16 mouse cellular contexts compared by ENCODE assay signal in genomic region chr7:68544136-68544535, GRCm38 (mm10).
A peak's percentile ranks its signal among the peaks of the same experiment; 100 is the strongest.
DNase-seq lines count a peak whose midpoint lies in the region; ATAC-seq lines count a peak whose summit lies in the region.
"Had no signal": no experiment of that assay in that cellular context is flagged by ENCODE, and none has a peak within 500 bp of the region (broad histone marks: within the 10 kb centered on the region; RNA-seq: fewer than 3 reads in every experiment).

No protein-coding gene starts in this region.

- intact Hi-C loops in left cerebral cortex, postnatal 4 days (cut with DNase I), result no loop called here

- DNase-seq in heart, adult 11 months, result peak; percentile 72
- DNase-seq in heart, postnatal 4 days, result no peak
- DNase-seq in left cerebral cortex, postnatal 4 days, result peak; percentile 8
- DNase-seq in left cerebral cortex, adult 18-20 months (ENCODE audit: low spot score in 2 of 2), result no peak
- no peak for DNase-seq in midbrain, embryonic 10.5 days (ENCODE audit: low spot score)
- DNase-seq in kidney, postnatal 36 days, result no peak
- DNase-seq: adrenal gland, postnatal 36 days; cerebellum, adult 18-20 months; kidney, adult 11 months; right cerebral cortex, postnatal 4 days; thymus, postnatal 25 days had no signal

- no peaks in the 10 kb centered on the region for H3K9me3 ChIP-seq in midbrain, embryonic 16.5 days (replicated peaks; ENCODE audit: control insufficient read depth, low read length, poor library complexity, severe bottlenecking)
- no peaks in the 10 kb centered on the region for H3K9me3 ChIP-seq in midbrain, embryonic 10.5 days (replicated peaks)
- H3K9me3 ChIP-seq: forebrain, embryonic 15.5 days had no signal

- ATAC-seq in midbrain, embryonic 16.5 days, result peak; percentile 25; the same call in 1 of the 2 replicates
- ATAC-seq: forebrain, embryonic 15.5 days; Patski had no signal

- 67% methylated on average over 11 of the region's 11 CpGs for WGBS in midbrain, embryonic 16.5 days
- 90% methylated on average over 11 of the region's 11 CpGs for WGBS in midbrain, embryonic 10.5 days

- H3K9ac ChIP-seq in midbrain, embryonic 16.5 days (ENCODE audit: low read depth, low read length), result no peak overlapping the region
- H3K9ac ChIP-seq: forebrain, embryonic 15.5 days; neural tube, embryonic 12.5 days had no signal

- H3K36me3 ChIP-seq in midbrain, embryonic 16.5 days (ENCODE audit: control insufficient read depth, insufficient read depth, low read length), result no peaks in the 10 kb centered on the region
- no peaks in the 10 kb centered on the region for H3K36me3 ChIP-seq in midbrain, embryonic 10.5 days
- H3K36me3 ChIP-seq: forebrain, embryonic 15.5 days; heart, embryonic 10.5 days; neural tube, embryonic 12.5 days had no signal

- no peak overlapping the region for H3K27ac ChIP-seq in midbrain, embryonic 16.5 days (ENCODE audit: low read length)
- no peak overlapping the region for H3K27ac ChIP-seq in midbrain, embryonic 10.5 days (replicated peaks)
- H3K27ac ChIP-seq: forebrain, embryonic 15.5 days; heart, embryonic 10.5 days; neural tube, embryonic 12.5 days had no signal

- H3K4me2 ChIP-seq in midbrain, embryonic 16.5 days (ENCODE audit: low read length), result no peak overlapping the region
- H3K4me2 ChIP-seq: forebrain, embryonic 15.5 days; neural tube, embryonic 12.5 days had no signal

- no peaks in the 10 kb centered on the region for H3K27me3 ChIP-seq in midbrain, embryonic 16.5 days (ENCODE audit: control insufficient read depth, insufficient read depth, low read depth, low read length)
- no peaks in the 10 kb centered on the region for H3K27me3 ChIP-seq in midbrain, embryonic 10.5 days (ENCODE audit: low read depth, poor library complexity, severe bottlenecking)
- H3K27me3 ChIP-seq: forebrain, embryonic 15.5 days; neural tube, embryonic 12.5 days had no signal

- H3K4me1 ChIP-seq in midbrain, embryonic 16.5 days (ENCODE audit: control insufficient read depth, insufficient read depth, low read length), result no peaks in the 10 kb centered on the region
- H3K4me1 ChIP-seq in midbrain, embryonic 10.5 days, result no peaks in the 10 kb centered on the region
- H3K4me1 ChIP-seq: forebrain, embryonic 15.5 days; heart, embryonic 10.5 days; neural tube, embryonic 12.5 days had no signal

- H3K4me3 ChIP-seq in midbrain, embryonic 16.5 days (ENCODE audit: low read depth, low read length), result no peak overlapping the region
- no peak overlapping the region for H3K4me3 ChIP-seq in midbrain, embryonic 10.5 days
- H3K4me3 ChIP-seq: forebrain, embryonic 15.5 days; heart, embryonic 10.5 days; neural tube, embryonic 12.5 days had no signal

Comparison
In these comparisons a context has a peak if more than half of its experiments do, and no peak if none do; other contexts are left out.
1. DNase-seq: peak in heart, adult 11 months (single experiment) and left cerebral cortex, postnatal 4 days (single experiment); none in heart, postnatal 4 days (single experiment), left cerebral cortex, adult 18-20 months (0 of 2), midbrain, embryonic 10.5 days (single experiment) and kidney, postnatal 36 days (0 of 2).